Mouse (Mus musculus) E14TG2a.4 (cell line): Measurements from ENCODE around the gene Nasp.

Source experiments
- CTCF ChIP-seq: conservative IDR thresholded peaks from 2 replicates; pipeline ENCODE4 v1.5.1; 2014; ENCODE audit warnings: low read length
- NANOG ChIP-seq: IDR thresholded peaks from 2 replicates; pipeline ENCODE4 v1.6.1; 2014; ENCODE audit warnings: borderline replicate concordance, low read length, mixed read lengths
- POU5F1 ChIP-seq: IDR thresholded peaks from 2 replicates; pipeline ENCODE4 v1.6.1; 2014; ENCODE audit warnings: low read length, borderline replicate concordance

DNA sequence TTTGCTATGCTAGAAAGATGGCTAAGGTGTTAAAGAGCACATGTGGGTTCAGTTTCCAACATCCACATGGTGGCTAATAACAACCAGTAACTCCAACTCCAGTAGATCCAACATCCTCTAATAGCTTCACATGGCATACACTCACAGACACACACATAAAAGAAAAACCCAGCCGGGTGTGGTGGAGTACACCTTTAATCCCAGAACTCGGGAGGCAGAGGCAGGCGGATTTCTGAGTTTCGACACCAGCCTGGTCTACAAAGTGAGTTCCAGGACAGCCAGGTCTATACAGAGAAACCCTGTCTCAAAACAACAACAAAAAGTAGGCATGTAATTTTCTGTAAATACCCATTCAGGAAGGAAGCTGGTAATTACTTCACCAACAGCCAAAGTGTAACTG lies 2.9 kb downstream of the Nasp start:
- no peak for TF ChIP-seq CTCF
- TF ChIP-seq POU5F1: no peak
- no peak for TF ChIP-seq NANOG
